Mouse (Mus musculus): Measurements from ENCODE around the gene Phactr1. TPM values are rescaled to one million over a fixed set of nuclear protein-coding genes. Genes with fewer than 3 reads are reported as not detected.

Phactr1 gene
- total and polyA plus RNA-seq, 3 experiments = not detected

DNA sequence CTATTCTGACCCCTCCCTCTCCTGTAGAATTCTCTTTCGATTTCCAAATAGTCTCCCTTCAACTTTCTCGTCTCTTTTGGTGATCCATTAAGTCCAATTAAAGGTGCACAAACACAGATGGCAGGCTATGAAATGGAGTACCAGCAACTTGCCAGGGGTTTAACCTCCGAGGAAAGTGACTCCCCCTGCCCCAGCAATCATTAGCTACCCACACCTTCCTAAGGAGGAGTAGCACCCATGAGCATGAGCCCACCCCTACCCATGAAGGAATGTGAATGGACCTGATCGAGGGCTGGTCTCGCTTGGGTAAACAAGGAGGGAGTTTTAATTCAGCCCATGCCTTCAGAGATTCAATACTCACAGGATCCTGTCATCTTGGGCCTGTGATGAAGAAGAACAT lies 268.9 kb downstream of the Phactr1 start:
- Histone ChIP-seq H3K9me3 (replicated peaks; ENCODE audit: insufficient read depth, low read length) (no peaks in the 10 kb centered on the region), H3K36me3 (ENCODE audit: control insufficient read depth in 1 of 2, insufficient read depth in 2 of 2, low read length in 2 of 2) (no peaks in the 10 kb centered on the region), H3K9ac (ENCODE audit: control insufficient read depth, low read depth, low read length, poor library complexity, severe bottlenecking) (no peak overlapping the region), H3K4me1 (ENCODE audit: control insufficient read depth in 1 of 2, insufficient read depth in 2 of 2, low read length in 2 of 2) (no peaks in the 10 kb centered on the region), H3K4me3 (ENCODE audit: control insufficient read depth in 1 of 2, insufficient read depth in 1 of 2, low read depth in 2 of 2, low read length in 2 of 2) (no peak overlapping the region), H3K79me2 (ENCODE audit: control insufficient read depth, insufficient read depth, low read length, poor library complexity) (no peaks in the 10 kb centered on the region), H3K27me3 (ENCODE audit: control insufficient read depth in 1 of 2, insufficient read depth in 2 of 2, low read length in 2 of 2) (no peaks in the 10 kb centered on the region), H3K27ac (ENCODE audit: control insufficient read depth, low read depth, low read length) (no peak overlapping the region)
- no peak for TF ChIP-seq MXI1 (IDR thresholded peaks at IDR 0.05; ENCODE audit: low read depth, low read length)
- TF ChIP-seq KAT2A (conservative IDR thresholded peaks at IDR 0.05; ENCODE audit: low read depth, low read length) = no peak
- TF ChIP-seq MEF2A (IDR thresholded peaks at IDR 0.05; ENCODE audit: extremely low read depth, insufficient replicate concordance, low read depth, low read length, poor library complexity, severe bottlenecking) = no peak
- no peak for TF ChIP-seq TAL1 (IDR thresholded peaks at IDR 0.05; ENCODE audit: low read length)
- no peak for TF ChIP-seq NRF1 (IDR thresholded peaks at IDR 0.05; ENCODE audit: insufficient read depth, low read depth, low read length, poor library complexity, severe bottlenecking)
- TF ChIP-seq POLR2AphosphoS5 (IDR thresholded peaks at IDR 0.05; ENCODE audit: borderline replicate concordance, low read depth, low read length) = no peak
- TF ChIP-seq NELFE (IDR thresholded peaks at IDR 0.05; ENCODE audit: low read depth, low read length) = no peak
- no peak for TF ChIP-seq MYC (IDR thresholded peaks at IDR 0.05; ENCODE audit: low read depth, low read length)
- TF ChIP-seq ZMIZ1 (IDR thresholded peaks at IDR 0.05; ENCODE audit: low read depth, low read length) = no peak
- TF ChIP-seq JUND (IDR thresholded peaks at IDR 0.05; ENCODE audit: low read depth, low read length) = no peak
- no peak for TF ChIP-seq UBTF (IDR thresholded peaks at IDR 0.05; ENCODE audit: borderline replicate concordance, insufficient read depth, low read depth, low read length)
- no peak for DNase-seq (ENCODE audit: low read depth, low spot score)

- no peaks in the 10 kb centered on the region for H3K4me1 ChIP-seq (ENCODE audit: control insufficient read depth in 1 of 2, insufficient read depth in 2 of 2, low read length in 2 of 2)
- H3K27me3 ChIP-seq (ENCODE audit: control insufficient read depth in 1 of 2, insufficient read depth in 2 of 2, low read length in 2 of 2) = no peaks in the 10 kb centered on the region
- H3K9ac ChIP-seq (ENCODE audit: control insufficient read depth, low read depth, low read length, poor library complexity, severe bottlenecking) = no peak overlapping the region
- no peak for DNase-seq (ENCODE audit: low read depth, low spot score)
- no peak overlapping the region for H3K4me3 ChIP-seq (ENCODE audit: control insufficient read depth in 1 of 2, insufficient read depth in 1 of 2, low read depth in 2 of 2, low read length in 2 of 2)
- TF ChIP-seq ZMIZ1 (IDR thresholded peaks at IDR 0.05; ENCODE audit: low read depth, low read length) (no peak), TBP (IDR thresholded peaks at IDR 0.05; ENCODE audit: low read depth, low read length) (no peak), POLR2A (IDR thresholded peaks at IDR 0.05; ENCODE audit: control insufficient read depth in 1 of 2, insufficient read depth in 1 of 2, low read depth in 1 of 2, low read length in 2 of 2, poor library complexity in 1 of 2) (no peak), ZKSCAN1 (IDR thresholded peaks at IDR 0.05; ENCODE audit: low read depth, low read length) (no peak), MEF2A (IDR thresholded peaks at IDR 0.05; ENCODE audit: extremely low read depth, insufficient replicate concordance, low read depth, low read length, poor library complexity, severe bottlenecking) (no peak), BHLHE40 (IDR thresholded peaks at IDR 0.05; ENCODE audit: borderline replicate concordance, low read depth, low read length) (no peak), E2F4 (IDR thresholded peaks at IDR 0.05; ENCODE audit: borderline replicate concordance, low read depth, low read length) (no peak), RCOR1 (IDR thresholded peaks at IDR 0.05; ENCODE audit: low read depth, low read length) (no peak), MAX (IDR thresholded peaks at IDR 0.05; ENCODE audit: low read length) (no peak), UBTF (IDR thresholded peaks at IDR 0.05; ENCODE audit: borderline replicate concordance, insufficient read depth, low read depth, low read length) (no peak), POLR2AphosphoS2 (IDR thresholded peaks at IDR 0.05; ENCODE audit: low read length) (no peak), MAFK (IDR thresholded peaks at IDR 0.05; ENCODE audit: borderline replicate concordance, low read depth, low read length) (no peak), CHD1 (IDR thresholded peaks at IDR 0.05; ENCODE audit: low read depth, low read length) (no peak), SMC3 (IDR thresholded peaks at IDR 0.05; ENCODE audit: low read depth, low read length) (no peak)
- H3K79me2 ChIP-seq (ENCODE audit: control insufficient read depth, insufficient read depth, low read length, poor library complexity) = no peaks in the 10 kb centered on the region
- no peak overlapping the region for H3K27ac ChIP-seq (ENCODE audit: control insufficient read depth, low read depth, low read length)
- H3K9me3 ChIP-seq (replicated peaks; ENCODE audit: insufficient read depth, low read length) = no peaks in the 10 kb centered on the region
- H3K36me3 ChIP-seq (ENCODE audit: control insufficient read depth in 1 of 2, insufficient read depth in 2 of 2, low read length in 2 of 2) = no peaks in the 10 kb centered on the region
These were observed 269.6 kb downstream of the Phactr1 start for GRCm38 (mm10) chr13:42950056-42950455.
